Mouse (Mus musculus) embryonic facial prominence, embryonic 14.5 days (tissue): ENCODE results near the gene Marcks. TPM values are rescaled to one million over a fixed set of nuclear protein-coding genes. Genes with fewer than 3 reads are reported as not detected.

ENCODE experiments used
- ATAC-seq: fragments of 200-750 bp; cut with Nextera tagmentation; 2 replicates; pipeline ENCODE4 v1.8.0; 2017; ENCODE audit warnings: low read depth, moderate number of reproducible peaks, moderate TSS enrichment
- DNase-seq: peaks from one replicate; pipeline ENCODE4 v3.0.0-alpha.2; 2015; ENCODE audit warnings: low spot score
- H3K27ac ChIP-seq: fragments of 300-500 bp; sonication (generic); replicated peaks from 2 replicates; pipeline ENCODE4 v1.5.1; 2014; ENCODE audit warnings: low read depth, mild to moderate bottlenecking, low read length, moderate library complexity
- H3K27me3 ChIP-seq: fragments of 300-500 bp; sonication (generic); replicated peaks from 2 replicates; pipeline ENCODE4 v1.6.1; 2014; ENCODE audit warnings: low read length; ENCODE audit not compliant: control insufficient read depth, insufficient read depth
- H3K36me3 ChIP-seq: fragments of 300-500 bp; sonication (generic); 2 replicates; pipeline ENCODE4 v1.6.1; 2014; ENCODE audit warnings: low read length, mixed read lengths; ENCODE audit not compliant: control insufficient read depth, insufficient read depth
- H3K4me1 ChIP-seq: fragments of 300-500 bp; sonication (generic); 2 replicates; pipeline ENCODE4 v1.6.1; 2014; ENCODE audit warnings: antibody characterized with exemption, low read length; ENCODE audit not compliant: control insufficient read depth, insufficient read depth
- H3K4me2 ChIP-seq: fragments of 300-500 bp; sonication (generic); 2 replicates; pipeline ENCODE4 v1.6.1; 2014; ENCODE audit warnings: low read depth, mild to moderate bottlenecking, low read length, moderate library complexity, mixed read lengths
- H3K4me3 ChIP-seq: fragments of 300-500 bp; sonication (generic); 2 replicates; pipeline ENCODE4 v1.5.1; 2014; ENCODE audit warnings: low read depth, mild to moderate bottlenecking, low read length
- H3K9ac ChIP-seq: fragments of 300-500 bp; sonication (generic); 2 replicates; pipeline ENCODE4 v1.6.1; 2014; ENCODE audit warnings: low read depth, mild to moderate bottlenecking, low read length, moderate library complexity, mixed read lengths
- H3K9me3 ChIP-seq: fragments of 300-500 bp; sonication (generic); 2 replicates; pipeline ENCODE4 v1.6.1; 2016; ENCODE audit warnings: low read length; ENCODE audit not compliant: control insufficient read depth
- WGBS: fragments of 180-500 bp; shearing (Covaris S2); extraction: QIAGEN DNeasy Blood & Tissue Kit; methylation state at CpG from one replicate; pipeline ENCODE4 v1.1.7; 2014; 5-methylcytosine and 5-hydroxymethylcytosine counted together
- polyA plus RNA-seq: library from polyadenylated mRNA; unstranded; fragments of >200 nt; fragmentation: Nextera tagmentation; extraction: Ambion mirVana; gene quantifications from 2 replicates; pipeline ENCODE4 v1.2.1, GENCODE M21; 2014

The Marcks gene
- polyA plus RNA-seq, 1 experiment from 2014 or later: 234 TPM

DNA sequence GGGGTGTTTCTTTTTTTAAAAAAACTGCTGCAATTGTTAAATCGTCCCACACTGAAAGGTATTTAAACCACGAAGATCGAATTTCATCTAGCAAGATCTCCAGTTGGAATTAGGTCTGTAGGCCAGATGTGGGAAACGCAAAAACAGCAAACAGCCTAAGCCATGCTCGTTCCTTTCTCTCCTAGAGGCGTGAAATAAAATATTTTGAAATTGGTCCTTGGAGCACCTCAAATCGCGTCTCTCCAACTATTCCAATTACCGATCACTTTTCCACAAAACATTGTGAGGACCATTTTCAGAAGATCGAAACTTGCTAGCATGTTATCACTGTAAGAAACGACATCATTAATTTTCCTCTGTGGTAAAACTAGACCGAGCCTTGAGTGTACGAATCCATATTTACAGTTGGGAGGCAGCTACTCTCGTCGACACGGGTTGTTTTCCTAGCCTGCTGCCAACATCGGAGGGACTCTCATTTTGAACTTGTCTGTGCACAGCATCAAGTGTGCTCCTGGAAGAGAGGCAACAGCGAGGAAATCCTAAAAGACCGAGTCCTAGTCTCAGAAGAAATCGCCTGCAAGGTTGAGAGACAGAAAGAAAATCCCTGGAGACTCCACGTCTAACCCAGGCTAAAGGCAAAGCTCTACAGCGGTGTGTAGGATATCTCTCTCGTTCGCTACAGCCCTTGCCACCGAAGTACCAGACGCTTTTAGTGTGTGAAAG lies 884 bp upstream of the Marcks start:
- under 1% methylated on average over 26 of the region's 26 CpGs for WGBS
- Histone ChIP-seq H3K27me3 (no peaks in the 10 kb centered on the region), H3K9ac (peak overlapping the region; percentile 100), H3K4me2 (peak overlapping the region; percentile 69), H3K27ac (peak overlapping the region; percentile 100), H3K36me3 (peaks cover 20% of the 10 kb centered on the region), H3K4me1 (peaks cover 7% of the 10 kb centered on the region; the same call in 1 of the 2 replicates), H3K9me3 (no peaks in the 10 kb centered on the region), H3K4me3 (peak overlapping the region; percentile 85)
- ATAC-seq (no peak), DNase-seq (peak; percentile 76)

GRCm38 (mm10) chr10:37138311-37138731 lies 399 bp downstream of the Marcks start:
- H3K9me3 ChIP-seq: no peaks in the 10 kb centered on the region
- DNase-seq (no peak), ATAC-seq (no peak)
- H3K27ac ChIP-seq: peak overlapping the region; percentile 100
- peaks cover 33% of the 10 kb centered on the region for H3K36me3 ChIP-seq
- H3K4me1 ChIP-seq: peaks cover 11% of the 10 kb centered on the region; the same call in 1 of the 2 replicates
- H3K27me3 ChIP-seq: no peaks in the 10 kb centered on the region
- peak overlapping the region; percentile 100 for H3K9ac ChIP-seq
- WGBS: under 1% methylated on average over 26 of the region's 26 CpGs
- H3K4me2 ChIP-seq: peak overlapping the region; percentile 69; the same call in 1 of the 2 replicates
- H3K4me3 ChIP-seq: peak overlapping the region; percentile 85

DNA sequence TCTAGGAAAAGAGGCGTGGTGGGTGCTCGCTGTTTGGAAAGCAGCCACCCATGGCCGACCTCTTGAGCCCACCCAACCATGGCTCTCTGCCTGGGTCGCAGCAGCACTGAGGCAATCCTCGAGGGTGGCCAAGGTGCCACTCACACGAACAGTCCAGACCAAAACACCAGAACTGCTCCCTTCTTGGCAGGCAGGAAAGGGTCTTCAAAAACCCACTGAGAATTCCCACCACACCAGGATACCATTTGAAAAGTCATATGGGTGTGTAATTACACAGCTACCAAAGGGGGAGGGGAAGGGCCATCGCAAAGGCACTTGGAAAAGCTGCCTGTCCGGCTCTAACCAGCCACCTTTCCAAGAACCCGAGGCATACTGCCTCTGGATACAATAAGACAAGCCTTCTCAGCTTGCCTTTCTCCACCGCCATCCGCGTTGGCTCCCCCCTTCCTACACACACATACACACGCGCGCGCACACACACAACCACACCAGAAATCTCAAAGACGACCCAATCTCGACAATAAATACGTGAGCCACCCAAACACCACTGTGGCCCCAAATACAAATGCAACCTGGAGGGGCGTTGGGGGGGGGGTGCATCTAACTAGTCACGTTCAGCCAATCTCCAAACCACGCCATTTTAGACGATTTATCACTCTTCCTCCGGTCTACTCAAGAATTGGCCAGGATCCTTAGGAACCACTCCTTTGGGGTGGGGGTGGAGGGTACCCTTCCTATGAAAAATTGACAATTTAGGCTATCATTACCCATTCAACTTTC lies 999 bp downstream of the Marcks start:
- WGBS: under 1% methylated on average over 24 of the region's 24 CpGs
- H3K27ac ChIP-seq: peak overlapping the region; percentile 100
- ATAC-seq: no peak

DNA sequence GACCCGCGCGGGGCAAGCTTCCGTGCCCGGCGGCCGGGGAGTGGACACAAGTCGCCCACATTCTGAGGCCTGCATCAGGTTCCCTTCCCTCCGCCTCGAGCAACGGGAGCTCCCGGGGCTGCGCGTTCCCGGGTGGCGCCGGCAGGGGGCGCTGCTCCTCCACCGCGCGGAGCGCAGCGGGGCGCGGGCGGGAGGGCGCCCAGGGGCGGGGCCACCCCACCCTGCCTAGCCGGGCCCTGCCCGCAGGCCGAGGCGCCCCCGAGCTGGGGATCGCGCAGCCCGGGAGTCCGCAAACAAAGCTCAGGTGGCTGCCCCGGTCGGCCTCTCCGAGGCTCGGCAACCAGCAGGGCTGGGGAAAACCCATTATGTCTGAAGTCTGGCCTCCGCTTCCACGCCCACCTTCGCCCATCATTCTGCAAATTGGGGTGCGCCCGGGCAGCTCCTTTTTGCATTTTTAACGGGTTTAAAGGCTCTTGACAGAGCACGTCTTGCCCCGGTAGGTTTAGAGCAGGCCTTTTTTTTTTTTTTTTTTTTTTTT lies 1.7 kb downstream of the Marcks start:
- peak; percentile 74 for ATAC-seq
- Histone ChIP-seq H3K27me3 (no peaks in the 10 kb centered on the region), H3K4me2 (peak overlapping the region; percentile 69), H3K9me3 (no peaks in the 10 kb centered on the region), H3K36me3 (peaks cover 46% of the 10 kb centered on the region), H3K9ac (peak overlapping the region; percentile 100), H3K4me1 (peaks cover 11% of the 10 kb centered on the region; the same call in 1 of the 2 replicates), H3K4me3 (peak overlapping the region; percentile 85), H3K27ac (peak overlapping the region; percentile 100)
- peak; percentile 93 for DNase-seq
- WGBS: 0% methylated on average over 22 of the region's 49 CpGs

More for the DNA sequence above, 999 bp downstream of the Marcks start:
- H3K27me3 ChIP-seq: no peaks in the 10 kb centered on the region
- peaks cover 39% of the 10 kb centered on the region for H3K36me3 ChIP-seq
- H3K4me2 ChIP-seq: peak overlapping the region; percentile 69
- peak overlapping the region; percentile 100 for H3K9ac ChIP-seq
- DNase-seq: peak; percentile 86
- peak overlapping the region; percentile 85 for H3K4me3 ChIP-seq
- H3K4me1 ChIP-seq: peaks cover 11% of the 10 kb centered on the region; the same call in 1 of the 2 replicates
- H3K9me3 ChIP-seq: no peaks in the 10 kb centered on the region

DNA sequence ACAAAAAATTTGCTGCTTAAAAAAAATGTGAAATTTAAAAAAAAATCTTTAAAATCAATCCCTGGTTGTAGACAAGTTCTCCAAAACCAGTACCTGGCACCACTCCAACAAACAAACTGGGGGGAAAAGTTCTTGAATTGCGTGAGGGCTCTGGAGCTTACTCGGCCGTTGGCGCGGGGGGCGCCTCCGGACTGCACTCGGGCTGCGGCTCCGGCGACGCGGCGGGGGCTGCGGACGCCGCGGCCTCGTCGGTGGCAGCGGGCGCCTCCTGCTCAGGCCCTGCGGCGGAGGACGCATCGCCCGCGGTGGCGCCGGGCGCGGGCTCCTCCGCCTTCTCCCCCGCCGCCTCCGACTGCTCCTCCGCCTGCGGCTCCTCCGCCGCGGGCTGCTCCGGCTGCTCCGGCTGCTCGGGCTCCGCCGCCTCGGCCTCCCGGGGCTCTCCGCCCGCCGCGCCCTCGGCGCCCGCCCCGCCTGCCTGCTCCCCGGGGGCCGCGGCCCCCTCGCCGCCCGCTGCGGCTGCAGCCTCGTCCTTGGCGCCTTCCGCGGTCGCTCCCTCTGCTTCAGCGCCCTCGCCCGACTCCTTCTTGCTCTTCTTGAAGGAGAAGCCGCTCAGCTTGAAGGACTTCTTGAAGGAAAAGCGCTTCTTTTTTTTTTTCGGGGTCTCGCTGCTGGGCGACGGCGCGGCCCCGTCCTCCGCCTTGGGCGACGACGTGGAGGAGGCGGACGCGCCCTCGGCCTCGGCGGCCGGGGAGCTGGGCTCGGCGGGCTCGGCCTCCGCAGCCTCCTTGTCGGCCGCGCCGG lies 2.6 kb downstream of the Marcks start:
- Histone ChIP-seq H3K36me3 (peaks cover 46% of the 10 kb centered on the region), H3K4me2 (peak overlapping the region; percentile 69), H3K4me1 (peaks cover 8% of the 10 kb centered on the region; the same call in 1 of the 2 replicates), H3K27me3 (no peaks in the 10 kb centered on the region), H3K27ac (peak overlapping the region; percentile 100), H3K4me3 (peak overlapping the region; percentile 85), H3K9ac (peak overlapping the region; percentile 100), H3K9me3 (no peaks in the 10 kb centered on the region)
- no peak for ATAC-seq
- 0% methylated on average over 20 of the region's 99 CpGs for WGBS
- peak; percentile 82 for DNase-seq

DNA sequence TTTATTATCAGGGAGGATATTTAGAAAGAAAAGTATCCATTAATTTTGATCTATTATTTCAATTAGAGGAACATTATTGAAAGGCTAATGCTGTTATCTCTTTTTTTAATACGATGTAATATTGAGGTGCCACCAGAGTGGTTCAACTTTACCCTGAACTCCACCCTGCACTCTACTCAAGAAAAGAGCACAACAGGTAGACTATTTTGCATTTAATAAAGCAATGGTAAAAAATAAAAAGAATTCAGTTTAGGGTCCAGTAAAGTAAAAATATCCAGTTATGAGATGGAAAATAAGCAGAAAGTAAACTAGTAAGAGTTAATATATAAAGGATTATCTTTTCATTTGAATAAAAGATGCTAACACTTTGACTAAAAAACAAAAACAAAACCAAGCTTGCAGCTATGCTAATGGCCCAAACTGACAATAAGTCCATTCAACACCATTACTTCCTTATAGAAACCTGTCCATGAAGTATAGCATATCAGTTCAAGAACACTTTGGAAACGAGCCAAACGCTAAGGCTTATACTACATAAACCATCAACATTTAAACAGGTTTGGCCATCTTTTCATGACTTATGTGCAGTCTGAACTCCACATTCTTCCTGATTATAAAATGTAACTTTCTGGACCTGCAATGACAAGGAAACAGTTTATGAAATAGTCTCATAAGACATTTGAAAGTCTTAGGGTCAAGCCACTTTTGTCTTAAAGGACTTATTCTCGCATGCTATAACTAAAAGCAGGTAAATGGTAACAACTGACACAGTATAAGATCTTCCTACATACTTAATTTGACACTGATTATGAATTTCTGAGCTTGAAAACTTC lies 4.6 kb downstream of the Marcks start:
- DNase-seq: peak; percentile 73
- no peak for ATAC-seq
- peak overlapping the region; percentile 69 for H3K4me2 ChIP-seq
- 83% methylated on average over 4 of the region's 4 CpGs for whole genome bisulfite sequencing
- peak overlapping the region; percentile 53; the same call in 1 of the 2 replicates for H3K27ac ChIP-seq
- no peaks in the 10 kb centered on the region for H3K27me3 ChIP-seq
- peaks cover 46% of the 10 kb centered on the region for H3K36me3 ChIP-seq
- H3K4me1 ChIP-seq: peaks cover 8% of the 10 kb centered on the region; the same call in 1 of the 2 replicates
- H3K4me3 ChIP-seq: peak overlapping the region; percentile 85
- H3K9me3 ChIP-seq: no peaks in the 10 kb centered on the region
- H3K9ac ChIP-seq: peak overlapping the region; percentile 51; the same call in 1 of the 2 replicates

DNA sequence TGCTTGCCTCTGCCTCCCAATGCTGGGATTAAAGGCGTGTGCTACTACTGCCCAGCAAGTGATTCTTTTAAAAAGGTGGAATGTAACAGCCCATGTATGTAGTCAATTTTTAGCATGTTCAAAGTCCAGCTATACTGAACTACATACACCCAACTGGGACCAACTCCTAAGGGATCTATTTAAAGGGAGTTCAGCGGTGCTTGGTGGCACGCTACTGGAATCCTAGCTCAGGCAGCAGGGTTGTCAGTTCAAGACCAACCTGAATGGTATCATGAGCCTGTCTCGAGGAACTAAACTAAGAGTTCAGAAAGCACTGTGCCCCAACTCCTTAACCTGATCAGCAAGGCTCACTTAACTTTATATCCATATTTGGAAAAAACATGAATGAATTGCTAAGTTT lies 6.0 kb downstream of the Marcks start:
- no peak overlapping the region for H3K4me3 ChIP-seq
- H3K4me2 ChIP-seq: no peak overlapping the region
- no peak overlapping the region for H3K9ac ChIP-seq
- no peak for DNase-seq
- no peaks in the 10 kb centered on the region for H3K9me3 ChIP-seq
- no peak for ATAC-seq
- H3K4me1 ChIP-seq: peaks cover 8% of the 10 kb centered on the region; the same call in 1 of the 2 replicates
- peaks cover 46% of the 10 kb centered on the region for H3K36me3 ChIP-seq
- no peaks in the 10 kb centered on the region for H3K27me3 ChIP-seq
- no peak overlapping the region for H3K27ac ChIP-seq
- WGBS: 94% methylated on average over 4 of the region's 4 CpGs
